Mouse (Mus musculus): Measurements from ENCODE around the gene Shox2.

The Shox2 gene

DNA sequence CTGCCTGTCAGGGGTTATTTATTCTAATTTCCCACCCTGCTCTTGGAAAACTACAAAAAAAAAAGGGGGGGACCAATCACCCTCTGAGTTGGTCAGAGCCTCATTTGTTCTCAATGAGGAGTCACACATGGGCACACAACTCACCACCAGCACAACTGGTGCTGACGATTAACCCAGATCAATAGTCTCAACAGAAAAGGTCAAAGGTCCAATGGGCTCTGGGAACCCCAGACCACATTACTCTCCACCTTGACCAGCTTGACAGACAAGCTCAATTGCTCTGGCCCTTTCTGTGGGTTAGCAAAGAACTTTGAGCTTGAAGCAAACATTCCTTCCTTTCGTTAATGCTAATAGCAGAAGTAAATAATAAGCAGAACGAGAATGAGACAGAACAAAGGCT, 16.7 kb downstream of the Shox2 start:
- no peak for DNase-seq (ENCODE audit: low spot score in 2 of 2)

DNA sequence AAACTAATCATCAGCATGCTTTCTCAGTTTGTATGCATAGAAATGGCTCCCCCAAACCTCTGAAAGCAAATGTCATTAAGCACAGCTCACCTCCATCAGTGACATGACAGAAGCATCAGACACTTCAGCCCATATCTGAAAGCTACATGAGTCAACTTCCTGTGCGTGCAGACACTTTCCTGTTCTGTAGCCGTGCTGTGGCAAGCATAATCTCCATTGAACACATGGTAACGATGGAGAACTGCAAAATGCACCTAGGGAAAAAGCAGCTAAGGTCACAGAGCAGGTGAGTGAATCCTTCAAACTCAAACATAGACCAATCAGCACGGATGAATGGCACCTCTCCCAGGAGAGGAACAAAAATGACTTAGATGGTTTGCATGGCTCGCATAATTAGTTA, 21.6 kb downstream of the Shox2 start:
- no peak for DNase-seq (ENCODE audit: low spot score in 2 of 2)

DNA sequence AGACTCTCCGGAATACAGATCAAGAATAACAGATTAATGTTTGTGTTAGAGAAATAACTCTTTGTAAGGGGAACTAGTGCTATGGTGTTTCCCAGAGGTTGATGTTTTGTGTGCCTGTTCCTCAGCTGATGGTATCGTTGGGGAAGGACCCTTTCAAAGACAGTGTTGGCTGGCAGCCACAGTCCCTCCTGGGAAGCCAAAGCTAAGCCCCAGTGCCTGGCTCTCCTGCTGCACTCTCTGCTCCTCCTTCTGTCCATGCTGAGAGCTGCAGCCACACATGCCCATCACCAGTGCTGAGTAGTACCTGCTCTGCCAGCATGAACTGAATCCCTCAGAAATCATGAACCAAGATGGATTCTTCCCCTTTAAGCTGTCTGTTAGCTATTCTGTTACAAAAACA, 26.4 kb downstream of the Shox2 start:
- no peak for DNase-seq (ENCODE audit: low spot score in 2 of 2)

DNA sequence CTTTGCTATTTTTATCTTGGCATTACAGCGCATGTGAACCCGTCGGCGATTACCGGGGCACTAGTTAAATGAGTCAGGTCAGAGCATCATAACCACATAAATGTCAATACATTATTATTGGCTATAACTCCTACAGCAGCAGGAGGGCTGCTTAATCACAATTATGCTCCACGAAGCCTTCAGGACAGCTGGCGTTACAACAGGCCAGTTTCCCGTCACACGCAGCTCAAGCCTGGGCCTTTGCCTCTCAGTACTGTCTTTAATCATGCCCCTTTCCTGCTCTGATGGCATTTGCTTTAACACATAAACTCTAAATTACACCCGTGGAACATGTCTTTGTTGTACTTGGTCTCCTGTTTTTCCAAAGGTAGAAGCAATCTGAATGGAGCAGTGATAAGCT, 41.9 kb downstream of the Shox2 start:
- no peak for DNase-seq (ENCODE audit: low spot score in 2 of 2)

DNA sequence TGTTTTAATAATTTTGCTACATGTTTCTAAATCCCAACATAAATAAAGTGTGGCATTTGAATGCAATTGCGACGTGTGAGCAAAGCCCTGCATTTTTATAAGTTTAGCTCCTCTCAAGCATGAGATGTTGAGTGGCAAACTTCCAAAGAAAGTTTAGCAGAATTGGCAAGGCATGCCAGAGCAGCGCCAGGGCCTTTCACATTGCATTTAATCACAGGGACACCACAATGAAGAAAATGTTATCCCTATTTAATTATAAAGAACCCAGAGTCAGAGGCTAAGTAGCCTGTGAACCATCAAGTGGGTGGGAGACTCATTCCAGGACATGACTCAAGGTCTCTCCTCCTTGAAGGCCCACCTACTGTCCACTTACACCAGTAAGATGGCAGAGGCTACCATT, 59.1 kb downstream of the Shox2 start:
- no peak for DNase-seq (ENCODE audit: low spot score in 2 of 2)
